Mouse (Mus musculus) myocyte (in vitro differentiated cells): ENCODE data around the gene Oxld1. TPM values are rescaled to one million over a fixed set of nuclear protein-coding genes. Genes with fewer than 3 reads are reported as not detected.
"Not testable (repeated sequence)": the region's sequence is repeated elsewhere in the genome, so short reads cannot be mapped to it uniquely, and the experiment has no call there.

Experiments used
- H3K27me3 ChIP-seq: one replicate; pipeline ENCODE4 v1.6.1; 2011; ENCODE audit not compliant: control insufficient read depth, insufficient read depth, insufficient read length
- H3K36me3 ChIP-seq: one replicate; pipeline ENCODE4 v1.6.1; 2011; ENCODE audit not compliant: control insufficient read depth, insufficient read depth
- H3K4me2 ChIP-seq: one replicate; pipeline ENCODE4 v1.6.1; 2011; ENCODE audit warnings: low read depth, control low read depth
- H3K4me3 ChIP-seq: one replicate; pipeline ENCODE4 v1.5.1; 2011; ENCODE audit warnings: mild to moderate bottlenecking, control low read depth, moderate library complexity
- H3K79me2 ChIP-seq: one replicate; pipeline ENCODE4 v1.6.1; 2011; ENCODE audit not compliant: control insufficient read depth, insufficient read depth
- H3ac ChIP-seq: one replicate; pipeline ENCODE4 v1.6.1; 2011; ENCODE audit not compliant: control insufficient read depth, insufficient read length
- CEBPB ChIP-seq: IDR thresholded peaks from 2 replicates; pipeline ENCODE4 v1.6.1; 2011; ENCODE audit warnings: mild to moderate bottlenecking, moderate library complexity; ENCODE audit not compliant: poor library complexity, insufficient read depth, severe bottlenecking
- E2F4 ChIP-seq: IDR thresholded peaks from one replicate; pipeline ENCODE4 v1.6.1; 2011; ENCODE audit warnings: mild to moderate bottlenecking, control low read depth, moderate library complexity; ENCODE audit not compliant: insufficient read depth
- MAX ChIP-seq: IDR thresholded peaks from one replicate; pipeline ENCODE4 v1.6.1; 2011; ENCODE audit warnings: low read depth, mild to moderate bottlenecking, control low read depth
- MYOD1 ChIP-seq, 3 experiments: IDR thresholded peaks; one replicate each; pipeline ENCODE4 v1.6.1; 2011; ENCODE audit warnings: control low read depth in 2 of 3, low read depth in 2 of 3, mild to moderate bottlenecking in 2 of 3, moderate library complexity in 1 of 3; ENCODE audit not compliant: insufficient read length in 2 of 3, control insufficient read depth in 1 of 3
- MYOG ChIP-seq, 3 experiments: IDR thresholded peaks; one replicate each; pipeline ENCODE4 v1.6.1; 2011; ENCODE audit warnings: control low read depth in 2 of 3, low read depth in 2 of 3, mild to moderate bottlenecking in 2 of 3; ENCODE audit not compliant: insufficient read length in 2 of 3, control insufficient read depth in 1 of 3, insufficient read depth in 1 of 3
- REST ChIP-seq: IDR thresholded peaks from one replicate; pipeline ENCODE4 v1.6.1; 2011; ENCODE audit warnings: mild to moderate bottlenecking, control low read depth, moderate library complexity; ENCODE audit not compliant: insufficient read depth, insufficient read length
- SRF ChIP-seq: IDR thresholded peaks from one replicate; pipeline ENCODE4 v1.6.1; 2011; ENCODE audit warnings: low read depth; ENCODE audit not compliant: control insufficient read depth, insufficient read length
- TCF12 ChIP-seq: IDR thresholded peaks from one replicate; pipeline ENCODE4 v1.6.1; 2011; ENCODE audit warnings: mild to moderate bottlenecking, control low read depth; ENCODE audit not compliant: poor library complexity, insufficient read depth, severe bottlenecking
- TCF3 ChIP-seq: IDR thresholded peaks from one replicate; pipeline ENCODE4 v1.6.1; 2011; ENCODE audit warnings: low read depth, control low read depth; ENCODE audit not compliant: insufficient read length
- USF1 ChIP-seq: IDR thresholded peaks from one replicate; pipeline ENCODE4 v1.6.1; 2011; ENCODE audit warnings: low read depth, mild to moderate bottlenecking, control low read depth, moderate library complexity
- polyA plus RNA-seq: library from polyadenylated mRNA; unstranded; fragments of >200 nt; fragmentation: generic; extraction: Trizol; gene quantifications from one replicate; pipeline ENCODE4 v1.2.1, GENCODE M21; 2012; ENCODE audit warnings: missing spikeins

Gene Oxld1
- polyA plus RNA-seq, 1 experiment, result 17.4 TPM

DNA sequence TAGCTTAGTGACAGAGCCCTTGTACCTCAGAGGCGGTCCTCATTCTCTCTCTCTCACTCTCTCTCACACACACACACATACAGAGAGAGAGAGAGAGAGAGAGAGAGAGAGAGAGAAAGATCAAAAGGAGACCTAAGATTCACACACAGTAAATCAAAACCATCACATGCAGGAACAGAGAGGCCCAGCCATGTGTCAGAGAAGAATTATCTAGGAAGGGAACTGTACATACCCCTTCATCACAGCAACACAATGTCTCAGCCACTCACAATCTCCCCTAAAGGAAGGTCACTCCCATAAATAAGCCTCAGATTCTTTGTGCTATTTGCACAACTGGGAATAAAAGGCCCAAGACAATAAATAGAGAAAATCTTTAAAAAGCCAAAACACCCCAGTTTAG is 39.3 kb downstream of the Oxld1 start:
- no peak for TF ChIP-seq CEBPB
- no peak for TF ChIP-seq MYOD1 (IDR thresholded peaks at IDR 0.05; ENCODE audit: control insufficient read depth in 1 of 3, insufficient read length in 2 of 3, low read depth in 2 of 3)
- no peak for TF ChIP-seq TCF3
- TF ChIP-seq SRF, result no peak
- no peak for TF ChIP-seq MYOG (IDR thresholded peaks at IDR 0.05; ENCODE audit: control insufficient read depth in 1 of 3, insufficient read depth in 1 of 3, insufficient read length in 2 of 3, low read depth in 2 of 3)
- no peak for TF ChIP-seq MAX
- no peak for TF ChIP-seq E2F4
- no peak for TF ChIP-seq USF1
- no peak for TF ChIP-seq TCF12
- no peak for TF ChIP-seq REST
- Histone ChIP-seq H3K79me2 (peaks cover 13% of the 10 kb centered on the region), H3K27me3 (no peaks in the 10 kb centered on the region)

DNA sequence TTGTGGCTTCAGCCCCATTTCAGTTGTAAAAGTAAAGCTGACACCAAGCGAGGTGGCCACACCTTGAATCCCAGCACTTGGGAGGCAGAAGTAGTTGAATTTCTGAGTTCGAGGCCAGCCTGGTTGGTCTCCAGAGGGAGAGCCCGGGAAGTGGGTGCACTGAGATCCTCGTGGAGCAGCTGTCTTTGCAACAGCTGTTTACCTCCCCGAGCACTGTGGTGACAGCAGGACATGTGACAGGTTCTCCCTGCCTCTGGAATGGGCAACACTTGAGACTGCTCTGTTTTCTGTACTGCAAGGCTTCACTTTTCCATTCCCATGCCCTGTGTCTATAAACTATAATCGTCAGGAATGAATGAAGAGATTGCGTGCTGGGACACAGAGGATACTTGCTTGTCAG is 40.0 kb downstream of the Oxld1 start:
- Histone ChIP-seq H3K4me3 (no peak overlapping the region), H3K27me3 (no peaks in the 10 kb centered on the region), H3K79me2 (peaks cover 8% of the 10 kb centered on the region), H3K4me2 (no peak overlapping the region), H3K36me3 (peaks cover 62% of the 10 kb centered on the region), H3ac (no peak overlapping the region)
- TF ChIP-seq TCF12 (no peak), MYOG (IDR thresholded peaks at IDR 0.05; ENCODE audit: control insufficient read depth in 1 of 3, insufficient read depth in 1 of 3, insufficient read length in 2 of 3, low read depth in 2 of 3) (peak in 1 of 3 experiments; percentile 88), MYOD1 (IDR thresholded peaks at IDR 0.05; ENCODE audit: control insufficient read depth in 1 of 3, insufficient read length in 2 of 3, low read depth in 2 of 3) (peak in 2 of 3 experiments; percentile 61 to 72), SRF (no peak)

More for the DNA sequence above, 39.3 kb downstream of the Oxld1 start:
- Histone ChIP-seq H3K4me2 (no peak overlapping the region), H3ac (no peak overlapping the region), H3K4me3 (no peak overlapping the region), H3K36me3 (peaks cover 62% of the 10 kb centered on the region)

DNA sequence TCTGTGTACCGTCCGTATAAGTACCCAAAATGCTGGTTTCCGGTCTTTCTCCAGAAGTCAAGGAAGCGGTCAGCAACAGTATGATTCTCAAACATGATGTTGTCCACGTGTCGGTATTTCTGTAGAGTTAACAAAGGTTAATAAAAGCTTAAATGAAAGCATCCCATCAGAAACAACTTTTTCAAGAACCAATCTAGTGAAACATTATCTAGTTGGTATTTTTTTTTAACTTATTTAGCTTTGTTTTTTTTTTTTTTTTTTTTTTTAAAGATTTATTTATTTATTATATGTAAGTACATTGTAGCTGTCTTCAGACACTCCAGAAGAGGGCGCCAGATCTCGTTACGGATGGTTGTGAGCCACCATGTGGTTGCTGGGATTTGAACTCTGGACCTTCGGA is 44.2 kb downstream of the Oxld1 start:
- not testable (repeated sequence) for H3K79me2 ChIP-seq, H3K4me2 ChIP-seq, H3ac ChIP-seq, H3K4me3 ChIP-seq, H3K27me3 ChIP-seq
- H3K36me3 ChIP-seq, result peaks cover 65% of the 10 kb centered on the region

Other genes starting within 250 kb of the Oxld1 start
- gene Bahcc1, start 225.1 kb downstream of the Oxld1 start, polyA plus RNA-seq, result 6.3 TPM
- 2,358 TPM for gene Actg1, start 109.5 kb downstream of the Oxld1 start, polyA plus RNA-seq
- 1.1 TPM for gene Fscn2, start 96.5 kb downstream of the Oxld1 start, polyA plus RNA-seq
- gene Faap100, start 79.3 kb downstream of the Oxld1 start, polyA plus RNA-seq, result 12.3 TPM
- gene Nploc4, start 20.4 kb downstream of the Oxld1 start, polyA plus RNA-seq, result 61.8 TPM
- not detected for gene Tspan10, start 15.4 kb downstream of the Oxld1 start, polyA plus RNA-seq
- 0.18 TPM for gene Pde6g, start 4.6 kb downstream of the Oxld1 start, polyA plus RNA-seq
- gene Ccdc137, start within 50 bp of the Oxld1 start, polyA plus RNA-seq, result 11.4 TPM
- 15.6 TPM for gene Arl16, start 9.5 kb upstream of the Oxld1 start, polyA plus RNA-seq
- 218 TPM for gene Mrpl12, start 26.5 kb upstream of the Oxld1 start, polyA plus RNA-seq
- gene Slc25a10, start 33.8 kb upstream of the Oxld1 start, polyA plus RNA-seq, result 43.8 TPM
- gene Gcgr, start 72.6 kb upstream of the Oxld1 start, polyA plus RNA-seq, result 0.05 TPM
- 237 TPM for gene Mcrip1, start 91.7 kb upstream of the Oxld1 start, polyA plus RNA-seq
- gene Ppp1r27, start 93.1 kb upstream of the Oxld1 start, polyA plus RNA-seq, result 1.0 TPM
- 444 TPM for gene P4hb, start 115.2 kb upstream of the Oxld1 start, polyA plus RNA-seq
- 837 TPM for gene Arhgdia, start 123.6 kb upstream of the Oxld1 start, polyA plus RNA-seq
- 113 TPM for gene Alyref, start 140.3 kb upstream of the Oxld1 start, polyA plus RNA-seq
- 184 TPM for gene Anapc11, start 140.4 kb upstream of the Oxld1 start, polyA plus RNA-seq
- 0.32 TPM for gene Npb, start 150.4 kb upstream of the Oxld1 start, polyA plus RNA-seq
- gene Pcyt2, start 159.9 kb upstream of the Oxld1 start, polyA plus RNA-seq, result 117 TPM
- 29.9 TPM for gene Sirt7, start 167.2 kb upstream of the Oxld1 start, polyA plus RNA-seq
- 43.1 TPM for gene Mafg, start 175.5 kb upstream of the Oxld1 start, polyA plus RNA-seq
- 56.9 TPM for gene Pycr1, start 185.7 kb upstream of the Oxld1 start, polyA plus RNA-seq
- gene Myadml2, start 190.1 kb upstream of the Oxld1 start, polyA plus RNA-seq, result 4.6 TPM
- gene Notum, start 203.1 kb upstream of the Oxld1 start, polyA plus RNA-seq, result 0.19 TPM
- 65.9 TPM for gene Aspscr1, start 214.9 kb upstream of the Oxld1 start, polyA plus RNA-seq